ENCODE assay signal across 8 mouse cellular contexts in the genomic region with DNA sequence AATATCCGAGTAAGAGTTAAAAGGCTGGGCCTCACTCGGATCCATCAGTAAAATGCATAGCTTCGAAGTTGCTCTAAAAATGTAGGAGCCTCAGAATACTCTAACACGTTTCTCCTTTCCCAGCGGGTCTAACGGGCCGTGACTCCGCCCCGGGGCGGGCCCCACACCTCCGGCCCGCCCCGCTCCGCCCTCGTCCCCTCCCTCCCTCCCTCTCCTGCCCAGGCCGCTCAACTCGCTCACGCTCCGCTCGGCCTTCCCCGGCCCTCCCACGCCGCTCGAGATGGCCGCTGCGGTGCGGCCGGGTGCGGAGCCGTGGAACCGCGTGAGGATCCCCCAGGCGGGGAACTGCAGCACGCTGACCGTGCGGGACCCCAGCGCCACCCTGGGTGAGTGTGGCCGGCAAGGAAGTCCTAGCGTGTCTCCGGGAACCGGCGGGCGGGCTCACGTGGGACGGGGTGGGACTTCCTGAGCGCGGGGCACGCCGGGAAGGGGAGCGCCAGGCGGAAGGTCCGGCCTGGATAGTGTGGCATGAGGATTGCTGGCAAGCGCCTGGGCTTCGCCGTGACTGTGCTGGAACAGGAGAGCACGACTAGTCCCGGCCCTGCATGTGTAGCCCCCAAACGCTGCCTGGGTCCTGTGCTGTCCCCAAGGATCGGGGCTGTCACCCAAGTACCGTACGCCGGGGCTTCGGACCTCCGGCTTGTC. TPM values are rescaled to one million over a fixed set of nuclear protein-coding genes. Genes with fewer than 3 reads are reported as not detected.
DNase-seq lines count a peak whose midpoint lies in the region; ATAC-seq and TF ChIP-seq lines count a peak whose summit lies in the region.

Nepro (plus strand) TSS at position 219 of the 705 bp plus-strand sequence.

- peak within 1 kb of the TSS; percentile 88 for H3K9ac ChIP-seq in heart, embryonic 12.5 days
- peak within 1 kb of the TSS; percentile 87 for H3K9ac ChIP-seq in kidney, postnatal 0 days (ENCODE audit: low read depth, low read length)
- peak within 1 kb of the TSS; percentile 85 for H3K9ac ChIP-seq in liver, embryonic 12.5 days
- peak within 1 kb of the TSS; percentile 94 for H3K9ac ChIP-seq in stomach, embryonic 15.5 days

- peak within 1 kb of the TSS; percentile 98 for H3ac ChIP-seq in C2C12 (ENCODE audit: control insufficient read depth, insufficient read length, low read depth)

- H3K4me3 ChIP-seq in C2C12 (ENCODE audit: insufficient read depth, poor library complexity, severe bottlenecking), result peak within 1 kb of the TSS; percentile 65
- H3K4me3 ChIP-seq in erythroblast, embryonic 14.5 days (replicated peaks), result peak within 1 kb of the TSS; percentile 72
- H3K4me3 ChIP-seq in heart, embryonic 12.5 days, result peak within 1 kb of the TSS; percentile 72
- H3K4me3 ChIP-seq in kidney, postnatal 0 days (replicated peaks; ENCODE audit: low read depth, low read length), result peak within 1 kb of the TSS; percentile 73
- peak within 1 kb of the TSS; percentile 74 for H3K4me3 ChIP-seq in liver, embryonic 12.5 days
- peak within 1 kb of the TSS; percentile 96 for H3K4me3 ChIP-seq in stomach, embryonic 15.5 days (replicated peaks)

- no peak for TF ChIP-seq CTCF in C2C12 (IDR thresholded peaks at IDR 0.05; ENCODE audit: control insufficient read depth, insufficient read depth, insufficient read length)
- TF ChIP-seq CTCF in brain, embryonic 14.5 days (IDR thresholded peaks at IDR 0.05; ENCODE audit: borderline replicate concordance, extremely low read depth, insufficient read depth, insufficient read length), result no peak
- TF ChIP-seq CTCF in kidney, postnatal 0 days (IDR thresholded peaks at IDR 0.05; ENCODE audit: low read depth), result peak; percentile 13; the same call in 1 of the 2 replicates

- DNase-seq in brain, embryonic 14.5 days (ENCODE audit: low read depth), result peak; percentile 97
- DNase-seq in kidney, postnatal 0 days (ENCODE audit: low spot score), result peak; percentile 94
- peak; percentile 84 to 87 for DNase-seq in natural killer cell, adult 2 months (ENCODE audit: low spot score in 2 of 2)

- H3K9me3 ChIP-seq in erythroblast, embryonic 14.5 days (ENCODE audit: control insufficient read depth, low read length), result no peaks in the 10 kb centered on the region
- no peaks in the 10 kb centered on the region for H3K9me3 ChIP-seq in heart, embryonic 12.5 days (replicated peaks)
- H3K9me3 ChIP-seq in kidney, postnatal 0 days (replicated peaks; ENCODE audit: low read length), result no peaks in the 10 kb centered on the region
- H3K9me3 ChIP-seq in liver, embryonic 12.5 days (replicated peaks), result no peaks in the 10 kb centered on the region
- no peaks in the 10 kb centered on the region for H3K9me3 ChIP-seq in stomach, embryonic 15.5 days

- H3K27me3 ChIP-seq in C2C12 (ENCODE audit: control insufficient read depth, insufficient read depth, insufficient read length), result no peaks in the 10 kb centered on the region
- no peaks in the 10 kb centered on the region for H3K27me3 ChIP-seq in erythroblast, embryonic 14.5 days (ENCODE audit: control insufficient read depth)
- H3K27me3 ChIP-seq in heart, embryonic 12.5 days (replicated peaks), result no peaks in the 10 kb centered on the region
- no peaks in the 10 kb centered on the region for H3K27me3 ChIP-seq in kidney, postnatal 0 days (ENCODE audit: insufficient read depth, low read length)
- no peaks in the 10 kb centered on the region for H3K27me3 ChIP-seq in liver, embryonic 12.5 days (replicated peaks)
- no peaks in the 10 kb centered on the region for H3K27me3 ChIP-seq in stomach, embryonic 15.5 days (replicated peaks)

- peak; percentile 98 for ATAC-seq in heart, embryonic 12.5 days (ENCODE audit: insufficient number of reproducible peaks, low FRiP score)
- ATAC-seq in kidney, postnatal 0 days (replicated peaks; ENCODE audit: low FRiP score, low read depth), result peak; percentile 97
- ATAC-seq in liver, embryonic 12.5 days, result peak; percentile 98
- ATAC-seq in stomach, embryonic 15.5 days (ENCODE audit: insufficient read depth, low FRiP score, low read depth), result peak; percentile 97

- WGBS in heart, embryonic 12.5 days, result 1% methylated on average over 60 of the region's 64 CpGs
- under 1% methylated on average over 64 of the region's 64 CpGs for WGBS in kidney, postnatal 0 days
- WGBS in liver, embryonic 12.5 days (ENCODE audit: insufficient replicate concordance), result 1% methylated on average over 61 of the region's 64 CpGs
- 1% methylated on average over 59 of the region's 64 CpGs for WGBS in stomach, embryonic 15.5 days

- peaks cover 63% of the 10 kb centered on the region for H3K79me2 ChIP-seq in C2C12 (ENCODE audit: control insufficient read depth, insufficient read depth)

- peaks cover 25% of the 10 kb centered on the region for H3K36me3 ChIP-seq in C2C12 (ENCODE audit: control insufficient read depth, insufficient read depth)
- peaks cover 27% of the 10 kb centered on the region for H3K36me3 ChIP-seq in erythroblast, embryonic 14.5 days (ENCODE audit: control insufficient read depth)
- H3K36me3 ChIP-seq in heart, embryonic 12.5 days, result peaks cover 26% of the 10 kb centered on the region
- H3K36me3 ChIP-seq in kidney, postnatal 0 days (ENCODE audit: insufficient read depth, low read length), result 0 out of 2 replicates have a peak, but pooled peaks cover 3% of the 10 kb centered on the region
- H3K36me3 ChIP-seq in liver, embryonic 12.5 days, result peaks cover 28% of the 10 kb centered on the region
- H3K36me3 ChIP-seq in stomach, embryonic 15.5 days, result no peaks in the 10 kb centered on the region; the same call in 1 of the 2 replicates

- peak within 1 kb of the TSS; percentile 87 for H3K4me2 ChIP-seq in heart, embryonic 12.5 days
- peak within 1 kb of the TSS; percentile 65 for H3K4me2 ChIP-seq in kidney, postnatal 0 days (ENCODE audit: low read length)
- peak within 1 kb of the TSS; percentile 90 for H3K4me2 ChIP-seq in liver, embryonic 12.5 days
- peak within 1 kb of the TSS; percentile 74 for H3K4me2 ChIP-seq in stomach, embryonic 15.5 days

- peaks cover 35% of the 10 kb centered on the region for H3K4me1 ChIP-seq in erythroblast, embryonic 14.5 days (ENCODE audit: control insufficient read depth)
- H3K4me1 ChIP-seq in heart, embryonic 12.5 days (replicated peaks), result peaks cover 15% of the 10 kb centered on the region
- H3K4me1 ChIP-seq in kidney, postnatal 0 days (replicated peaks; ENCODE audit: insufficient read depth, low read length), result 0 out of 2 replicates have a peak, but pooled peaks cover 5% of the 10 kb centered on the region
- H3K4me1 ChIP-seq in liver, embryonic 12.5 days, result peaks cover 47% of the 10 kb centered on the region
- 0 out of 2 replicates have a peak, but pooled peaks cover 5% of the 10 kb centered on the region for H3K4me1 ChIP-seq in stomach, embryonic 15.5 days

- H3K79me3 ChIP-seq in C2C12 (ENCODE audit: low read depth), result peaks cover 51% of the 10 kb centered on the region

- peak within 1 kb of the TSS; percentile 87 for H3K27ac ChIP-seq in heart, embryonic 12.5 days (ENCODE audit: poor library complexity, severe bottlenecking)
- H3K27ac ChIP-seq in kidney, postnatal 0 days, result peak within 1 kb of the TSS; percentile 89
- H3K27ac ChIP-seq in liver, embryonic 12.5 days, result peak within 1 kb of the TSS; percentile 84
- peak within 1 kb of the TSS; percentile 96 for H3K27ac ChIP-seq in stomach, embryonic 15.5 days

- peak; percentile 60; the same call in 1 of the 2 replicates for TF ChIP-seq POLR2A in brain, embryonic 14.5 days (IDR thresholded peaks at IDR 0.05; ENCODE audit: borderline replicate concordance, extremely low read depth, insufficient read depth, insufficient read length, poor library complexity, severe bottlenecking)

TF ChIP-seq in C2C12, 6 proteins besides CTCF, POLR2A, EP300 and RAD21:
- no peak for TF ChIP-seq FOSL1 (IDR thresholded peaks at IDR 0.05; ENCODE audit: insufficient read depth, low read length, poor library complexity, severe bottlenecking)
- peak; percentile 64 for TF ChIP-seq MAX (IDR thresholded peaks at IDR 0.05)
- no peak for TF ChIP-seq MYOG (IDR thresholded peaks at IDR 0.05; ENCODE audit: control insufficient read depth, extremely low read depth, insufficient read length)
- TF ChIP-seq USF1 (IDR thresholded peaks at IDR 0.05; ENCODE audit: low read depth), result peak; percentile 51

RNA-seq across cellular contexts. Expression of gene Nepro, which starts in this region (rescaled TPM):
- polyA plus RNA-seq in C2C12 (2012; fragmentation: generic; extraction: Trizol), result 11.0 TPM
- 6.2 and 6.3 TPM in 2 replicates for polyA plus RNA-seq in brain, embryonic 14.5 days (2012; rRNA removed)
- 0.02 and 0.32 TPM in 2 replicates for polyA plus RNA-seq in erythroblast, embryonic 14.5 days (2012)
- 6.8 and 7.1 TPM in 2 replicates for polyA plus RNA-seq in heart, embryonic 12.5 days (2016; fragmentation: Nextera tagmentation; extraction: Ambion mirVana)
- polyA plus RNA-seq in kidney, postnatal 0 days (2015; fragmentation: Nextera tagmentation; extraction: Ambion mirVana), result 5.1 and 5.3 TPM in 2 replicates
- 6.5 and 7.3 TPM in 2 replicates for polyA plus RNA-seq in liver, embryonic 12.5 days (2016; fragmentation: Nextera tagmentation; extraction: Ambion mirVana)
- 7.7 and 8.6 TPM in 2 replicates for polyA plus RNA-seq in stomach, embryonic 15.5 days (2015; fragmentation: Nextera tagmentation; extraction: Ambion mirVana)

Comparison
In these comparisons a context has a peak if more than half of its experiments do, and no peak if none do; other contexts are left out.
1. Peak in every context shown above with its lines: DNase-seq, ATAC-seq, H3K4me3 ChIP-seq and H3K27ac ChIP-seq.